Mouse (Mus musculus) heart, embryonic 11.5 days (tissue): ENCODE results near the gene Gm43302. TPM values are rescaled to one million over a fixed set of nuclear protein-coding genes. Genes with fewer than 3 reads are reported as not detected.
"Not testable (repeated sequence)": the region's sequence is repeated elsewhere in the genome, so short reads cannot be mapped to it uniquely, and the experiment has no call there.

ENCODE experiments used
- ATAC-seq: fragments of 200-750 bp; cut with Nextera tagmentation; replicated peaks from 2 replicates; pipeline ENCODE4 v1.8.0; 2017; ENCODE audit warnings: moderate library complexity; ENCODE audit not compliant: insufficient number of reproducible peaks, low FRiP score, low TSS enrichment
- H3K27ac ChIP-seq: fragments of 300-500 bp; sonication (generic); 2 replicates; pipeline ENCODE4 v1.5.1; 2014; ENCODE audit warnings: mild to moderate bottlenecking, low read depth, low read length
- H3K27me3 ChIP-seq: fragments of 300-500 bp; sonication (generic); 2 replicates; pipeline ENCODE4 v1.6.1; 2014; ENCODE audit warnings: mild to moderate bottlenecking, low read length, mixed read lengths; ENCODE audit not compliant: control insufficient read depth, insufficient read depth
- H3K36me3 ChIP-seq: fragments of 300-500 bp; sonication (generic); 2 replicates; pipeline ENCODE4 v1.6.1; 2014; ENCODE audit warnings: mild to moderate bottlenecking, low read length, moderate library complexity, mixed read lengths; ENCODE audit not compliant: control insufficient read depth, insufficient read depth
- H3K4me1 ChIP-seq: fragments of 300-500 bp; sonication (generic); 2 replicates; pipeline ENCODE4 v1.6.1; 2014; ENCODE audit warnings: low read length; ENCODE audit not compliant: control insufficient read depth, insufficient read depth
- H3K4me2 ChIP-seq: fragments of 300-500 bp; sonication (generic); 2 replicates; pipeline ENCODE4 v1.6.1; 2014; ENCODE audit warnings: mild to moderate bottlenecking, moderate library complexity
- H3K4me3 ChIP-seq: fragments of 300-500 bp; sonication (generic); 2 replicates; pipeline ENCODE4 v1.5.1; 2014; ENCODE audit warnings: low read depth, low read length
- H3K9ac ChIP-seq: fragments of 300-500 bp; sonication (generic); 2 replicates; pipeline ENCODE4 v1.6.1; 2014; ENCODE audit warnings: mild to moderate bottlenecking, low read depth, low read length, moderate library complexity
- H3K9me3 ChIP-seq: fragments of 300-500 bp; sonication (generic); replicated peaks from 2 replicates; pipeline ENCODE4 v1.6.1; 2016; ENCODE audit warnings: low read length; ENCODE audit not compliant: control insufficient read depth
- WGBS: fragments of 180-500 bp; shearing (Covaris S2); extraction: QIAGEN DNeasy Blood & Tissue Kit; methylation state at CpG from one replicate; pipeline ENCODE4 v1.1.7; 2014; ENCODE audit not compliant: insufficient replicate concordance; 5-methylcytosine and 5-hydroxymethylcytosine counted together
- polyA plus RNA-seq: library from polyadenylated mRNA; unstranded; fragments of >200 nt; fragmentation: Nextera tagmentation; extraction: Ambion mirVana; gene quantifications from 2 replicates; pipeline ENCODE4 v1.2.1, GENCODE M21; 2014

The Gm43302 gene
- polyA plus RNA-seq, 1 experiment from 2014 or later: not detected

DNA sequence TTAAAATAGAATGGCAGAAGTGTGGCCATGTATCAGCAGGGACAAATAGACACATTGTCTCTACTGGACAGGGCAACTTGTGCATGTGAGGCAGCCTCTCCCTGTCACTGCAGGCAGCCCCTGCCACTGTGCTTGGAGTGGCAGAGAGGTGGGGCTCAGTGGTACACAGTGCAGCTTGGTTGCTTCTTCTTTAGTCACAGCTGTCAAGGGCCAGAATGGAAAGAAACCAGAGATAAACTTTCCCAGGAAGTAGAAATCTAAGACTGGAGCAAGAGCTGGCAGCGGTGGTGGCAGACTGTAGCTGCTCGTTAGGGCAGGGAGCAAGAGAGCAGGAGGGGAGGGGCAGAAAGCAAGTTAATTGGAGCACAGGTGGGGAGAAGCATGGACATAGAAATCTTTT lies 8.0 kb upstream of the Gm43302 start:
- peak; percentile 90 for ATAC-seq
- no peak overlapping the region for H3K9ac ChIP-seq

GRCm38 (mm10) chr5:105295746-105296145 lies 2.3 kb upstream of the Gm43302 start:
- 88% methylated on average over 3 of the region's 3 CpGs for WGBS
- H3K9me3 ChIP-seq: no peaks in the 10 kb centered on the region
- H3K36me3 ChIP-seq: no peaks in the 10 kb centered on the region
- no peak overlapping the region for H3K4me3 ChIP-seq
- no peak for ATAC-seq
- 0 out of 2 replicates have a peak, but pooled peaks cover 3% of the 10 kb centered on the region for H3K4me1 ChIP-seq
- no peak overlapping the region for H3K9ac ChIP-seq
- H3K27me3 ChIP-seq: no peaks in the 10 kb centered on the region
- H3K27ac ChIP-seq: no peak overlapping the region
- H3K4me2 ChIP-seq: no peak overlapping the region

More for the DNA sequence above, 8.0 kb upstream of the Gm43302 start:
- H3K36me3 ChIP-seq: no peaks in the 10 kb centered on the region
- 8% methylated on average over 2 of the region's 2 CpGs for WGBS
- H3K9me3 ChIP-seq: no peaks in the 10 kb centered on the region
- H3K4me3 ChIP-seq: no peak overlapping the region
- no peak overlapping the region for H3K4me2 ChIP-seq
- peaks cover 19% of the 10 kb centered on the region for H3K4me1 ChIP-seq
- peak overlapping the region; percentile 81 for H3K27ac ChIP-seq
- H3K27me3 ChIP-seq: no peaks in the 10 kb centered on the region

DNA sequence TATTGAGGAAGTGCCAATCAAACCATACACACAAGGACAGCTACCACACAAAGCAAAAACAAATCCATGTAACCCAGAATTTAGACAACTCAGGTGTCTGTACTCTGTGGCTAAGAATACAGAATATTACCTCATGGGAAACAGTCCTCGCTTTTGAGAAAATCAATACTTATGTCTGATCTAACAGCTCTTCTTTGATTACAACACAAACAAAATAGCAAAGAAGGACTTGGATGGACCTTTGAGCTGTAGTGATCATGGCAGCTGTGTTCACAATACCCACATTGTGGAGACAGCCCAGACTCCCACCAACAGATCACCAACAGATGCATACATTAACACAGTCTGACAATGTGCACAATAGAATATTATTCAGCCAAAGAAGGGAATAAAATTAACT lies 1.0 kb downstream of the Gm43302 start:
- H3K4me1 ChIP-seq: no peaks in the 10 kb centered on the region
- WGBS: 82% methylated on average over 1 of the region's 1 CpGs
- no peak overlapping the region for H3K9ac ChIP-seq
- H3K27me3 ChIP-seq: no peaks in the 10 kb centered on the region
- no peak for ATAC-seq
- H3K27ac ChIP-seq: no peak overlapping the region
- H3K9me3 ChIP-seq: no peaks in the 10 kb centered on the region
- H3K4me2 ChIP-seq: no peak overlapping the region
- H3K36me3 ChIP-seq: no peaks in the 10 kb centered on the region
- H3K4me3 ChIP-seq: no peak overlapping the region

GRCm38 (mm10) chr5:105290921-105291320 lies 2.6 kb downstream of the Gm43302 start:
- not testable (repeated sequence) for ATAC-seq, H3K4me1 ChIP-seq, H3K27me3 ChIP-seq, H3K4me3 ChIP-seq, H3K36me3 ChIP-seq, H3K9me3 ChIP-seq, H3K4me2 ChIP-seq, H3K27ac ChIP-seq, H3K9ac ChIP-seq
- WGBS: 80% methylated on average over 3 of the region's 3 CpGs

- H3K9me3 ChIP-seq: not testable (repeated sequence)
Measured at GRCm38 (mm10) chr5:105260673-105261072, 32.8 kb downstream of the Gm43302 start.

GRCm38 (mm10) chr5:105252491-105252890 lies 41.0 kb downstream of the Gm43302 start:
- Histone ChIP-seq H3K27ac (no peak overlapping the region), H3K4me2 (no peak overlapping the region), H3K36me3 (no peaks in the 10 kb centered on the region), H3K27me3 (no peaks in the 10 kb centered on the region), H3K9ac (no peak overlapping the region), H3K9me3 (no peaks in the 10 kb centered on the region), H3K4me1 (no peaks in the 10 kb centered on the region), H3K4me3 (no peak overlapping the region)
- no peak for ATAC-seq

More at GRCm38 (mm10) chr5:105260673-105261072, 32.8 kb downstream of the Gm43302 start:
- H3K27ac ChIP-seq, ATAC-seq, H3K4me1 ChIP-seq, H3K36me3 ChIP-seq, H3K27me3 ChIP-seq, H3K9ac ChIP-seq, H3K4me2 ChIP-seq, H3K4me3 ChIP-seq: not testable (repeated sequence)
- WGBS: no CpG with 5 or more reads among the region's 3 CpGs

GRCm38 (mm10) chr5:105244741-105245140 lies 48.8 kb downstream of the Gm43302 start:
- H3K27me3 ChIP-seq, H3K4me1 ChIP-seq, H3K9me3 ChIP-seq, ATAC-seq, H3K4me3 ChIP-seq, H3K36me3 ChIP-seq, H3K4me2 ChIP-seq, H3K9ac ChIP-seq, H3K27ac ChIP-seq: not testable (repeated sequence)
- 62% methylated on average over 3 of the region's 3 CpGs for WGBS

GRCm38 (mm10) chr5:105240982-105241381 lies 52.5 kb downstream of the Gm43302 start:
- not testable (repeated sequence) for H3K36me3 ChIP-seq, H3K4me2 ChIP-seq, H3K9me3 ChIP-seq, H3K27me3 ChIP-seq, H3K9ac ChIP-seq, H3K4me1 ChIP-seq, ATAC-seq, H3K4me3 ChIP-seq, H3K27ac ChIP-seq
- WGBS: 84% methylated on average over 5 of the region's 5 CpGs

GRCm38 (mm10) chr5:105239483-105240047 lies 53.9 kb downstream of the Gm43302 start, which contains the start of gene Gbp10:
Gene Gbp10, minus strand, starts transcription at chr5:105239533.
- H3K9ac ChIP-seq, ATAC-seq: not testable (repeated sequence)

More at GRCm38 (mm10) chr5:105239483-105240047, 53.9 kb downstream of the Gm43302 start, which contains the start of gene Gbp10:
- H3K36me3 ChIP-seq, H3K4me1 ChIP-seq, H3K9me3 ChIP-seq, H3K4me3 ChIP-seq, H3K27ac ChIP-seq, H3K27me3 ChIP-seq, H3K4me2 ChIP-seq: not testable (repeated sequence)
